Mouse (Mus musculus): ENCODE results near the gene Kcnh7.

The Kcnh7 gene

DNA sequence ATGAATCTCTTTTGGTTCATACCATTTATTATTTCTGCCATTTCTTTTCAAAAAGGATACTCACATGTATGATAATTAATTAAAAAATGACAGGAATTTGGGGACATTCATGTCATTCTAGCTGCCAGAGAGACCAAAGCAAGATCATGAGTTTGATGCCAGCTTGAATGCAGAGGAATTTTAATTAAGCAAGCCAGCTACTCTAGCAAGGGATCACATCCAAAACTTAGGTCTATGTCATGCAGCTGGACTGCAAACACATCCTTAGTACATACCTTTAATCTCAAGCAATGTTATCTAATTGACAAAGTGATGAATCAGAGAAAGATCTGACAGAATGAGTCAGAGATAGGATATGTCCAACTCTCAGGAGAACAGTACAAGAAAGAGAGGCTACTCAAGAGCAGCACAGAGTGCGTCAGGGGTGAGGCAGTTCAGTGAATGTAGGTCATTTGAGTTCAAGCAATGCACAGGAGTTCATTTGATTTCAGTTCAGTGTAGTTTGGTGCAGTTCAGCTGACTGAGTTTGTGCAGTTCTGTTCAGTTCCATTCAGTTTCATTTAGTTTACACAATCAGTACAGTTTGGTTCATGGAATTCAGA is 248.7 kb downstream of the Kcnh7 start:
- DNase-seq (ENCODE audit: low read depth, low spot score): no peak

DNA sequence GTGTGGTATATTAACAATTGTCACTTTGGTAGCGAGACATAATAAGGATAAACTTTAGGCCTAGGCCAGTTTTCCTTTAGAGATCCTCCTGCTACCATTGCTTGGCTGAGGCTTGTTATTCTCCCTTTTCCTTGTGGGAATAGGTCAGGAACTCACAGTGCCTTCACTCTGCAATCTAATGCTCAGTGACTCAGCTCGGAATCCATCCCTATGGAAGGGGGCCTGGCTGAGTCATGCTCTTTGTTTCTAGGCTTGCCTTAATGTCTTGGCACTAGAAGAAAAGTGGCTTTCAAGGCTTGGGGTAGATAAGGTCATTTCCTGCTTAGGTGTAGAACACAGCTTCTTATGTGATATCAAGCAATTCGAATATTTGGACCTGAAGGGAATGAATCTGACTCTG is 255.6 kb downstream of the Kcnh7 start:
- no peak for DNase-seq (ENCODE audit: low read depth, low spot score)

DNA sequence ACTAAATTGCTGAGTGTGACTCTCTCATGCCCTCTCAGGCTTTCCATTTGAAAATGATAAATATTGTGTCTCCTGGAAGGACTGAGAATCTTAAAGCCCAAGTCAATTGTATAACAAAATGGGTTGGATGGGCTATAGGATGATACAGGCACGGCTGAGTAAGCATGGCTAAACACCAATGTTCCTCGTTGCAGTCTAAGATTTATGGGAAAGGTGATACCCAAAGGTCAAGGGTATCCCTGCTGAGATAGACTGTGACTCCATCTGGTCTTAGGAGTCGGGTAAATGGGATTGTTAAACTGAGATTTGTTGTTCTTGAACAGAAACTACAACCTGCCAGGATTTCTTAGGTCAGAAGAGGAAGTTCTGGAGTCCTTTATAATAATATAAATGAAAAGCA is 256.0 kb downstream of the Kcnh7 start:
- DNase-seq (ENCODE audit: low read depth, low spot score): no peak

DNA sequence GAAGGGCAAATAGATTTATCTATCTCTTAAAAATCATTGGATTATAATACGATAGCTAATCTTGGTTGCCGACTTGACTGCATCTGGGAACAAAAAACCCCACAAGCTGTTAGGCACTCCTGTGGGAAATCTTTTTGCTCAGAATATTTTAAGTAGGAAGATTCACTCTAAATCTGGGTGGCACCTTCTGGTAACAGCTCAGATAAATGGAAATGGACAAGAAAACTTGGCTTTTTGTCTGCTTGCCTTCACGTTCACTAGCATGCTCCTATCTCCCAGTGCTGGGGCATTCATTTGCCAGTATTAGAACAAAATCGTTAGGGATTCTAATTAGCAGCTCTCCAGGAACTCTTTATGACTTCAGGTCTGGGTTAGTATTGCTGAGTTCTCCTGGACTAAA is 260.3 kb downstream of the Kcnh7 start:
- DNase-seq (ENCODE audit: low read depth, low spot score): no peak

DNA sequence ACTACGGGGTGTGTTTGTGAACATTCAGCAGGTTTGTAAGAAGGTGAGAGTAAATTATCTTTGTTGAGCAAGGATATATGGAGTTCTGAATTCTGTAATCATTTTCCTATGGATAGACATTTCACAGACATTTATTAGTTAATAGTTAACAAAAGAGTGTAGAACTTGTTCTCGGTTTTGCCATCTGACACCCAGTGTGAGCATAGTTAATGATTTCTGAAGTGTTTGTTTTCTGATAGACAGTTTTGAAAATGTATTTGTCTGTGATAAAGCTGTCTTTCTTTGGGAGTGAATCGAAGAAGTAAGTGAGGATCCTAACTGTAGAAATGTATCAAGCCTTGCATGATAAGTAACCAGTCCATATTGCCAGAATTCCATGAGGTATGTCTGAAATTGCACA is 276.4 kb downstream of the Kcnh7 start:
- no peak for DNase-seq (ENCODE audit: low read depth, low spot score)

DNA sequence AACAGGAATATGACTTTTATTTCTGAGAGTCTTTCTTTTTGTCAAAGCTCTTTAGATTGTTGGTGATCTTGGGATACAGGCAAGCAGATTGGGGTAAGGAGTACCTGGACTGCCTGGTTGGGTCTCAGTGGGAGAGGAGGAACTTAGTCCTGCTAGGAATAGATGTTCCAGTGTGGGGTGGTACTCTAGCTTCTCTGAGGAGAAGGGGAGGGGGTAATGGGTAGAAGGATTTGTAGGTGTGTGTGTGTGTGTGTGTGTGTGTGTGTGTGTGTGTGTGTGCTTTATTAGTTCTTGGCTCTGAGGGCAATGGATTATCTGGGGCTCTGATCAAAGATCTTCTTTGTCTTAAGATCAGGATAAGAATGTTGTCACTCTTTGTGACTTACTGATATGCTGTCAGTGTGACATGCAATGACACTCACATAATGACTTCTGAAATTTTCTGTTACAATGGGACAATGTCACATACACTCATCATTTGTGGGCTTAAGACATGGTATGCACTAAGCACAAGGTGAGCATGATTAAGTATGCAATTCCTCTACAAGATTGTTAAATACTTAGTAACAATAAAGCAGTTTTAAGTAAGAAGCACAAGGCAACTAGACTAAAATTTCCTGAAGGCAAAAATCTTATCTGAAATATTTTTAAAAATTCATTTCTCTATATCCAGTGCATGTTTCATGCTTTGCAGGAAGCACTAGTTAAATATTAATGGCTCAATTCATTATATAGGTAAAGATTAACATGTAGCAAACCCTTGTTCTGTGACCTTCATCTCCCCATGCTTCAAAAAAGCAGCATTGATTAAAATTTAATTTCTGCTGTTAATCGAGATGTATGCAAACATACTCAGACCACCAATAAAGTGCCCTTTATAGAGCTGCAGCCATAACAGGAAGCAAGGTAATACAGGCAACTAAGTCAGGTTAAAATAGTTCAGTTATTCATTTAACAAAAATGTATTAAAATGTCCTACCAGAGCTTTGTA is 281.4 kb downstream of the Kcnh7 start:
- no peak for DNase-seq (ENCODE audit: low read depth, low spot score)

DNA sequence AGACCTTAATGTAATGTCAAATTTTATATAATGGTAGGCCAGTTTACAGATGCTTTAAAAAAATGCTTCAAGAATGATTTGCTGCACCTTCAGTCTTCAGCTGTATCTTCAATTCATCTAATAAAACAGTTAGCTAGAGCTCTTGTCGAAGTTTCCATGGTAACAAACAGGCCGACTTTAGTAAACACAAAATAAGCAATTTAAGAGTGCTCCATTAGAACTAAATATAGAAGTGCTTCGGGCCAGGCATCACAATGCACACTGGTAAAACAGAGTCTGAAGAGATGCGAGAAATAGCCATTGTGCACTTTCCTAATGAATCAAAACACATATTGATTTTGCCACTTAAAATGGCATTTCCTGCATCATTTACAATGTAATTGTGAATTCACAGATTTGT is 305.3 kb downstream of the Kcnh7 start:
- no peak for DNase-seq (ENCODE audit: low read depth, low spot score)

DNA sequence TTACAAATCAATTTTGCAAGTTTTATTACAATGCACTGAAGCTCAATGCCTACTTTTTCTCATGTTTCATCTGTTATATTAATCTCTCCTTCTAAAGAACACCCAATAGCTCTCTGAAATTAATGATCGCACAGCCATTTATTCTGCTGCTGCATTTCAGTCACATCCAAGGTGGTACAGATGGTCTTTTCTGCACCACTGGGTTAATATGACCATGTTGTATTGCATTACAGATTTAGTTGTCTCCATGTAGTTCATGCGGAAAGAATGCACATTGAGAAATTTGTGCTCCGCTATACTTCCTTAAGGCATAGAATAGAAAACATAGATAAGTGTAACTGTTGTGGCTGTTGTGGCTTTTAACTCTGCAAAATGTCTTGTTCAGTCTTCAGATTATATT is 328.7 kb downstream of the Kcnh7 start:
- DNase-seq (ENCODE audit: low read depth, low spot score): no peak

DNA sequence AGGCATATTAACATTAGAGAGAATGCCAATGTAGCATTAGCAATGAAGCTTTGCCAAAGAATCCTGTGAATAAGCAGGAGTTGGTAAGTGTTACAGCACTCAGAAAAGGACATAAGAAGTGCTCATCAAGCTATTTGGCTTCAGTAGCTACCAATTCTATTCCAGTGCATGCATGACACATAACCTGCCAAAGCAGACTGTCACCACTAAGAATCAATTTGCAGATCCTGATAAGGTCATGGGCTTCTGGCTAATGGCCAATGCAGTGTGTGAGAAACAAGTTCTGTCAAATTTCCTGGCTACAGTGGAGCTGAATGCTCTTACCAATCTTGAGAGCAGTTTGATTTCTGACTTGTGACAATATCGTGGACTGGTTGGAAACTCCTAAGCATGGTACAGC is 341.5 kb downstream of the Kcnh7 start:
- no peak for DNase-seq (ENCODE audit: low read depth, low spot score)

DNA sequence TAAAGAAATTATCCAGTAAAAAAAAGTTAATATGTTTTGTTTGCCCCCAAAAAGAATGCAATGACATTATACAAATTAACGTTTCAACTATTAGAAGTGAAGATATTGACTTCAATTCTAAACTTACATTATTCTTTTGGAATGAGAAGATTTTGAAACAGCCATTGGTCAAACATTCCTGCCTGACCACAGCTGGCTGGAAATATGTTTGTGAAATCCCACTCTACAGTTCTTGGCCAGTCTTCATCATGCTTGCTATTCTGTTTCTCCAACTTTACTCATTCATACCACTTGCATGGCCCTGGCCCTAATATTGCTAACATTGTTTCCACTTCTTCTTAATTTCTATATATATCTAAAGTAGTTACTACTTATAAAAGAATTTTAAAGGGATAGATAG is 349.8 kb downstream of the Kcnh7 start:
- no peak for DNase-seq (ENCODE audit: low read depth, low spot score)

DNA sequence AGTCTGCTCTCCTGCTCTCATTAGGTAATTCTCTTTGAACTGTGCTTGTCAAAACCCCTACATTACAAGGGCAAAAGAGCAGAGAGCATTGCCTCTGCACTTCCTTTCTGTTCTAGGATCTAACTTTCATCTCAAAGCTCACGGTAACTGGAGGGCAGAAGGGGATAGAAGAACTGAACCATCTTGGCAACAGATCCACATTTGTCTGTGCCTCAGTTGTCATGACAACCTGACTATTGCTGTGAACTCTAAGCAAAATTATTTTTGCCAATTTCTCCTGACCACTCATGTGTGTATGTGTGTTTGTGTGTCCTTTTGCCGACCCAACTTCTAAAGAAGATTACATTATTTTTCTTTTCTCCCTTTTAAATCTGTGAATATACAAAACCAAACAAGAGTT is 364.9 kb downstream of the Kcnh7 start:
- DNase-seq (ENCODE audit: low read depth, low spot score): no peak

DNA sequence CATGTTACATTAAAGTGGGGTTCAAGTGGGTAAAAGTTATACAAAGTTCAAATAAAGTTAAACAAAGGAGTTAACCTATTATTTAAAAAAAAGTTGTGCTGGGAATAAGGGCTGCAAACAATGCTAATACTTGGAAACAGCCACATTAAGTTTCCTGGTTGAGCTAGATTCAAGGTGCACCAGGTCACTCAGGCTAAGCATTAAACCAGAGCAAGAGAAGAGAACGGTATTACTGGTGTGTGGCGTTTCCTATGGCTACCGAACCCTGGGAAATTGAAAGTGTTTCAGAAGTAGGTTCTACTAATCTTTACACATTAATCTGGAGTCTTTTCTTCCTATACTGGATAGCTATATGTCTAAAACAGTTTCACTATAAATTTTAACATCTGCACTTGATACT is 368.1 kb downstream of the Kcnh7 start:
- DNase-seq (ENCODE audit: low read depth, low spot score): no peak

DNA sequence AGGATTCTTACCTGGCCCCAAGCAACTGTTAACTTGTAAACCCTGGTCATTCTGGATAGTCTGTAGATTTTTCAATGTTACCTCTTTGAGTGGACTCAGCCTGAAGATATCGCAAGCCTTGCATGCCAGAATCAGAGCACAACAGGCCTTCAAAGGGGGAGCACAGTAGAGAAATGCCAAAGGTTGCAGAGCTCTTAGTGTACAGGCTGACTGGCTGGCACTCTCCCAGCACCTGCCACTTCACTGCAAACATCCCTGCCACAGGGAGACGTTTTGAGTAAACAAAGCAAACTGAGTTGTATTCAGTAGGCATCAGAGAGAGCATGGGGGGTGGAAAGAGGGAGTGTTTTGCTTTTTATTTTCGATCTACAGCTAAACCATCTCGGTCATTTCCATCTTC is 375.3 kb downstream of the Kcnh7 start:
- DNase-seq (ENCODE audit: low read depth, low spot score): no peak

DNA sequence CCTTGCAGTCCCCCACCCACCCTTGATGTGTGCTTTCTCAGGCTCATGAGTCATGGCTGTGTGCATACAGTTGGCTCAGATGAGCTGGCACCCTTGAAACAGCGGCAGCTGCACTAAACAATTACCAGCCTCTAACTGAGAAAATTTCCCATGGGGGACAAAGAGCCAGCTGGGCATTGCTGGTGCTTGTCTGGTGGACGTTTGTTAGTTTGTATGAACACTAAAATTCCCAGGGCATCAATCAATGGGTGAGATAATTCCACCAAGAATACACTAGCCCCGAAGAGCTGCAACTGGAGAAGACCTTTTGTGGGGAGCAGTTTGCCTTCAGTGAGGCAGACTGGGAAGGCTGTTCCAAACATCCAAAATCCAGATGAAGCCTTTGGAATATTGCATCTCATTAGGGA is 376.6 kb downstream of the Kcnh7 start:
- DNase-seq (ENCODE audit: low read depth, low spot score): no peak

DNA sequence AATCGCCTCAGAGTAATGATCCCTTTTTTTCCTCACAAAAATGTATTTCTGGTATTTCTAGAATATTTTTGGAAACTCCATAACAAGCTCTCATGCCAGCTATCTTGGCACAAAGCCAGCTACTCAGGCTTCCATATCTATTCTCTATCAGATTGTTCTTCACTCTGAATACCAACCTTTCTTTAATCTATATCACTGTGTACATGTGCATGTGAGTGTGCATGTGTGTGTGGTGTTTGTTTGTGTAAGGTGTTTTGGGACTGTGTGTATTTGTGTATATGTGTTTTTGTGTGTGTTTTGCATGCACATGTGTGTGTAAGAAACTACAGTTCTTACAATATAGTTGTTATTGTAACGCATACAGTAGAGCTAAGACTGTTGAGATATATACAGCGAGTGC is 377.2 kb downstream of the Kcnh7 start:
- no peak for DNase-seq (ENCODE audit: low read depth, low spot score)

DNA sequence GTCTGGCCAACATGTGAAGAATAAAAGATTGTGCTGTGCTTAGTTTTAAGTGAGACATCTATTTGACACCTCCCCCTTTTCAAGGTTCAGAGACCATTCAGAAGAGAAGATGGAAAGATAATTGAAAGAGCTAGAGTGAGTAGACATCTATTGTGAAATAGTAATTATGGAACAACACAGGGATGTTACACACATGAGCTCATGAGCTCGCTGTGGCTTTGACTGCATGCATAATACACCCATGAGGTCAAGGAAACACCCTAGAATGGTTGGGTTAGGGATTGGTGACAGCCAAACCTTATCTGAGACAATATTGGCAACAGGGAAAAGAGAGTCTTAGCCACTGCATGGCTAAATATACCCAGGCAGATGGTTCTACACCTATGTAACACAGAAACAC is 380.1 kb downstream of the Kcnh7 start:
- no peak for DNase-seq (ENCODE audit: low read depth, low spot score)

DNA sequence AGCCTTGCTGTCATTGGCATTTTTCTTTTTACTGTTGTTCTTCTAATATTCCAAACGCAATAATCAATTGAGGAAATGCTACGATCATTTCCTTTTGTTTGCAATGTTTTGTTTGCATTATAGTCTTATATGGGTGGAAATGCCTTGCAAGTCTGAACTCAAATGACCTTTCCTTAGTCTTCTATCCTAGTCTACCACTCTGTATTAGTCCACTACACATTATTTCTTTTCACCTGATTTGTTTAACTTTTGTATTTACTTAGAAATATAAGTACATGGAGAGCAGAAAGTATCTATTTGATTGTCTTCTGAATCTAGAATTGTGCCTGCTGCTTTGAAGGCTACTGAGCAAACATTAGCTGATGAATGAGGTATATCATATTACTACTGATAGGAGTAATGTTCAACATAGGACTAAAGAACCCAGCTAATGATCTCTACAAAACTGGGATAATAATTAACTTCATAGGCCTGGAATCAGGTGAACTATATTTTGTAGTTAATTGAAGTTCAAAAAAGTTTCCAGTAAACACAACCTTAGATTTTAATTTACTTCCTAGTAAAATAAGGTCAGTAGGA is 399.5 kb downstream of the Kcnh7 start:
- no peak for DNase-seq (ENCODE audit: low read depth, low spot score)

DNA sequence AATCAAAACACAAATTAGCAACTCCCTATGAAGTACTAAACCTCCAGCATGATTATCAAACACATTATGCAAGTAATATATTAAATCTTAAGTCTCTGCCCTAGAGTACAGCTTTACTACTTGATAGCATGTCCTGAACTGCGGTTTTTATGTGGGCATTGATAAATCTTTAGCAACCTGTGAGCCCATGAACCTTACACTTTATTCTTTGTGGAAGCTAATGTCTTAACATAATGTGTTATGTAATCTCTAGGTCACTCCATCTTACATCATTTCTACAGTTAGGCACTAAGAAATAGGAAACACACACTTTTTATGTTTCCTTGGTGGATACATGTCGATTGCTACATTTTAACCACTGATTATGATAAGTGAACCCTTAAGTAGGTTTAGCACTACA is 437.8 kb downstream of the Kcnh7 start:
- DNase-seq (ENCODE audit: low read depth, low spot score): no peak

DNA sequence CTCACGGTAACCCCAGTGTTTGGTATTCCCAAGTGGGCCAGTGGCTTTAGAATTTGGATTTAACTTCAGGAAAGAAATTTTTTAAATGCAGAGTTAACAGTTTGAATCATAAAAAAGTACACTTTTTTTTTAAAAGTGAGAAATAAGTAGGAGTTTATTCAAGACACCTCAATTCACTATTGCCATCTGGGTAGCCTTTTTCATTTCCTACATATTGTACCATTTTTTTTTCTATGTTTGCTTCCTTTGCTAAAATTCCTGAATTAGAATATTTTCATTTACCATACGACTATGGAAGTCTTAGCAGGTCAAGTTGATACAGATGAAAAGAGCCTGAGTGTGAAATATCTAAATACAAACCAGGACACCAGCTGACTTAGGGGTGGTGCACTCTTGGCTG is 441.0 kb downstream of the Kcnh7 start:
- no peak for DNase-seq (ENCODE audit: low read depth, low spot score)

DNA sequence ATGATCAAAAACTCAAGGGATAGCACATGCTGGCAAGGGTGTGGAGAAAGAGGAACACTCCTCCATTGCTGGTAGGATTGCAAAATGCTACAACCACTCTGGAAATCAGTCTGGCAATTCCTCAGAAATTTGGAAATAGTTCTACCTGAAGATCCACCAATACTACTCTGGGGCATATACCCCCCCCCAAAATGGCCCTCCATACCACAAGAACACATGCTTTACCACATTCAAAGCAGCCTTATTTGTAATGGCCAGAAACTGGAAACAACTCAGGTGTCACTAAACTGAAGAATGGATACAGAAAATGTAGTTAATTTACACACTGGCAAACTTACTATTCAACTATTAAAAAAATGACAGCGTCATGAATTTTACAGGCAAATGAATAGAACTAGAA is 453.4 kb downstream of the Kcnh7 start:
- no peak for DNase-seq (ENCODE audit: low read depth, low spot score)

DNA sequence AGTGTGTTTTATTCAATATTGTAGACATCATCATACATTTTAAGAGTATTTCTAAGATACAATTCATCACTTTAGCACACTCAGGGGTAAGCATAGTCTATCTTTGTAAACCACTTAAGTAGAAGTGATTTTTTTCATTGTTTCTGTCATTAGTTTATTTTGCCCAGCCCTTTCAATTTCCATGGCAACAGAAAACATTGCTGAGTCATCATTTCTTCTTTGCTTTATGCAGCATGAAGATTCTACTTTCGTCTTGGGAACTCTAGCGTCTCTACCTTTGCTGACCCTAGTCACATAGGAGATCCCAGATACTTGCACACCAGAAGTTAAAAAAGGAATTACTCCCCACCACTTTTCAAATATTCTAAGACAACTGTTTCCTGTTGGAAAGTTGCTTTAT is 456.4 kb downstream of the Kcnh7 start:
- no peak for DNase-seq (ENCODE audit: low read depth, low spot score)

DNA sequence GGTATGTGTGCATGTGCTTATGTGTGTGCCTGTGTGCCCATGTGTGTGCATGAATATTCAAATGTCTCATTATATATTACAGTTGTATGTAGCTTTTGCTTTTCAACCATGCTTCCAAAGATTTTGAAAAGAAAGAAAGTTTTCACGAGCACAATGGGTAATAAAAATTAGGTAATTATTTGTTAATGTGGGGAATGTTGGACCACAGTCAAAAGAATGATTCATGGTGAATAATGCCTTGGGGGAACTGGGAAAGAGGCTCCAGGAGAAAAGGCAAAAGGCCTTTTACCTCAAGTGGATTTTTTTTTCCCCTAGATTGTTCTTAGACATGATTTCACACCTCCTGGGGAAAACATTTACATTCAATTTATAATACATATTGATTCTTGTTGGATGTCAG is 458.1 kb downstream of the Kcnh7 start:
- no peak for DNase-seq (ENCODE audit: low read depth, low spot score)

DNA sequence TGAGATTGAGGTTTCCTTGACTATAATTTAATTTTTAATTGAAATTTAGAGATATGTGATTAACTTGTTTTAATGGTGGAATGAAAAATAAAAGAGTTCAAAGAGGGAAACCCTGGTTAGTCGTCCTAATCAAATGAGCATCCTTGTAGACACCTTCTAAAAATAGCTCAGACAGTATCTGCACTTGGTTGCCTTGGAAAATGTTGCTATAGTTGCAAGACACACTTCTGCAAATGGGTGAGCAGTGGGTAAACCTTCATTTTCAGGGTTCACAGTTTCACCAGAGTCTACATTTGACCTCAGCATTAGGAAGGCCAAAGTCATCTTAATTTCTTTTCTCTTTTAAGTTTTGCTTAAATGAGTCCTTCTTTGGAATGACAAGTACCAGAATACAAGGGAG is 465.7 kb downstream of the Kcnh7 start:
- no peak for DNase-seq (ENCODE audit: low read depth, low spot score)

Measured in retina, adult 2 months (tissue).